In genomic region chr11:117056958-117057357, GRCm38 (mm10) we compare ENCODE assay signal across 8 mouse cellular contexts. TPM values are rescaled to one million over a fixed set of nuclear protein-coding genes. Genes with fewer than 3 reads are reported as not detected.
A peak's percentile ranks its signal among the peaks of the same experiment; 100 is the strongest.
DNase-seq lines count a peak whose midpoint lies in the region; ATAC-seq lines count a peak whose summit lies in the region.

No protein-coding gene starts in this region.

- no peaks in the 10 kb centered on the region for H3K9me3 ChIP-seq in embryonic facial prominence, embryonic 12.5 days

- 10% methylated on average over 9 of the region's 9 CpGs for WGBS in embryonic facial prominence, embryonic 12.5 days

- no peaks in the 10 kb centered on the region for H3K36me3 ChIP-seq in embryonic facial prominence, embryonic 12.5 days

- peaks cover 10% of the 10 kb centered on the region for H3K4me1 ChIP-seq in embryonic facial prominence, embryonic 12.5 days

- no peak overlapping the region; the same call in 1 of the 2 replicates for H3K9ac ChIP-seq in embryonic facial prominence, embryonic 12.5 days

- H3K27me3 ChIP-seq in embryonic facial prominence, embryonic 12.5 days, result no peaks in the 10 kb centered on the region

- peak; percentile 23; the same call in 1 of the 2 replicates for ATAC-seq in embryonic facial prominence, embryonic 12.5 days (ENCODE audit: insufficient number of reproducible peaks, insufficient read depth, low FRiP score, low TSS enrichment)
- no peak for ATAC-seq in activated CD4-positive, CD25-positive, alpha-beta regulatory T cell, adult 4 months

- no peak overlapping the region for H3K27ac ChIP-seq in embryonic facial prominence, embryonic 12.5 days

- DNase-seq in ES-CJ7 (ENCODE audit: low read depth, low spot score), result peak; percentile 70
- DNase-seq in adrenal gland, postnatal 36 days, result peak; percentile 65 to 72
- peak; percentile 74 for DNase-seq in heart, postnatal 36 days
- peak; percentile 87 for DNase-seq in layer of hippocampus, adult 11-12 months (ENCODE audit: low spot score)
- peak; percentile 70 for DNase-seq in lung, postnatal 25 days (ENCODE audit: low spot score)
- peak; percentile 68 for DNase-seq in right cerebral cortex, adult 18-20 months

- no peak overlapping the region for H3K4me2 ChIP-seq in embryonic facial prominence, embryonic 12.5 days (replicated peaks)

- no peak overlapping the region for H3K4me3 ChIP-seq in embryonic facial prominence, embryonic 12.5 days

- intact Hi-C loops in heart, postnatal 36 days (cut with DNase I), result loop anchor here (1.0 to 2.0 kb wide), 3 partner anchors 139 to 412 kb away; partner anchors contain the start of gene Mgat5b

RNA-seq across cellular contexts. Expression of gene Sec14l1, which starts 58.0 kb away (rescaled TPM):
- total RNA-seq in adrenal gland, postnatal 36 days (2021), result 100 to 1,000 TPM; 132 to 163 TPM
- 55.6 and 61.0 TPM in 2 replicates for polyA plus RNA-seq in embryonic facial prominence, embryonic 12.5 days (2016; fragmentation: Nextera tagmentation; extraction: Ambion mirVana)
- total RNA-seq in heart, postnatal 36 days (2021), result 10 to 100 TPM; 67.9 to 75.2 TPM
- 10 to 100 TPM; 13.9 to 22.7 TPM for polyA plus RNA-seq in activated CD4-positive, CD25-positive, alpha-beta regulatory T cell, adult 4 months (2017; shearing (Covaris generic))
